Mouse (Mus musculus): ENCODE data around the gene Pard3. TPM values are rescaled to one million over a fixed set of nuclear protein-coding genes. Genes with fewer than 3 reads are reported as not detected.

Pard3 gene
- polyA plus RNA-seq, 1 experiment from 2014 or later = 5.4 TPM

- H3K9ac ChIP-seq = no peak overlapping the region
- no peak overlapping the region for H3K4me2 ChIP-seq
- peaks cover 5% of the 10 kb centered on the region; the same call in 1 of the 2 replicates for H3K4me1 ChIP-seq (replicated peaks)
- no peak overlapping the region for H3K4me3 ChIP-seq (replicated peaks)
- no peaks in the 10 kb centered on the region for H3K36me3 ChIP-seq
- DNase-seq (no peak), ATAC-seq (ENCODE audit: low read depth) (no peak)
- no peaks in the 10 kb centered on the region for H3K27me3 ChIP-seq
- no peak overlapping the region for H3K27ac ChIP-seq
- no peaks in the 10 kb centered on the region for H3K9me3 ChIP-seq (replicated peaks)
- WGBS (ENCODE audit: insufficient replicate concordance) = 44% methylated on average over 2 of the region's 2 CpGs
Observed at GRCm38 (mm10) chr8:127347890-127348495, 284.3 kb downstream of the Pard3 start.

- ATAC-seq (ENCODE audit: low read depth) (no peak), DNase-seq (no peak)
- no peaks in the 10 kb centered on the region for H3K36me3 ChIP-seq
- no peak overlapping the region for H3K27ac ChIP-seq
- H3K9me3 ChIP-seq (replicated peaks) = no peaks in the 10 kb centered on the region
- H3K4me2 ChIP-seq = no peak overlapping the region
- no peak overlapping the region for H3K4me3 ChIP-seq (replicated peaks)
- no peaks in the 10 kb centered on the region for H3K27me3 ChIP-seq
- no peaks in the 10 kb centered on the region for H3K4me1 ChIP-seq (replicated peaks)
- no peak overlapping the region for H3K9ac ChIP-seq
Observed at GRCm38 (mm10) chr8:127361796-127362195, 298.1 kb downstream of the Pard3 start.

- ATAC-seq (ENCODE audit: low read depth) = no peak
- no peaks in the 10 kb centered on the region for H3K27me3 ChIP-seq
- DNase-seq = no peak
- WGBS (ENCODE audit: insufficient replicate concordance) = 50% methylated on average over 3 of the region's 3 CpGs
- no peak overlapping the region for H3K4me2 ChIP-seq
- H3K27ac ChIP-seq = no peak overlapping the region
- no peaks in the 10 kb centered on the region for H3K9me3 ChIP-seq (replicated peaks)
- no peak overlapping the region for H3K4me3 ChIP-seq (replicated peaks)
- no peaks in the 10 kb centered on the region for H3K4me1 ChIP-seq (replicated peaks)
- H3K9ac ChIP-seq = no peak overlapping the region
- H3K36me3 ChIP-seq = no peaks in the 10 kb centered on the region
Observed at GRCm38 (mm10) chr8:127368347-127368746, 304.7 kb downstream of the Pard3 start.

GRCm38 (mm10) chr8:127371326-127371949 lies 307.7 kb downstream of the Pard3 start:
- Histone ChIP-seq H3K9me3 (replicated peaks) (no peaks in the 10 kb centered on the region), H3K4me3 (replicated peaks) (no peak overlapping the region), H3K27me3 (no peaks in the 10 kb centered on the region), H3K36me3 (no peaks in the 10 kb centered on the region), H3K4me2 (no peak overlapping the region), H3K27ac (no peak overlapping the region), H3K9ac (no peak overlapping the region), H3K4me1 (replicated peaks) (no peaks in the 10 kb centered on the region)
- ATAC-seq (ENCODE audit: low read depth) (no peak), DNase-seq (no peak)
- 79% methylated on average over 16 of the region's 16 CpGs for WGBS (ENCODE audit: insufficient replicate concordance)

- no peak overlapping the region for H3K4me2 ChIP-seq
- no peaks in the 10 kb centered on the region for H3K36me3 ChIP-seq
- H3K9me3 ChIP-seq (replicated peaks) = no peaks in the 10 kb centered on the region
- no peak overlapping the region for H3K4me3 ChIP-seq (replicated peaks)
- H3K27ac ChIP-seq = no peak overlapping the region
- no peak overlapping the region for H3K9ac ChIP-seq
- DNase-seq (no peak), ATAC-seq (ENCODE audit: low read depth) (no peak)
- H3K4me1 ChIP-seq (replicated peaks) = no peaks in the 10 kb centered on the region
- WGBS (ENCODE audit: insufficient replicate concordance) = 28% methylated on average over 2 of the region's 2 CpGs
- H3K27me3 ChIP-seq = no peaks in the 10 kb centered on the region
Observed at GRCm38 (mm10) chr8:127377775-127378174, 314.1 kb downstream of the Pard3 start.

GRCm38 (mm10) chr8:127378994-127379858 lies 315.5 kb downstream of the Pard3 start:
- Histone ChIP-seq H3K27me3 (no peaks in the 10 kb centered on the region), H3K4me2 (no peak overlapping the region), H3K9ac (no peak overlapping the region), H3K4me1 (replicated peaks) (no peaks in the 10 kb centered on the region), H3K4me3 (replicated peaks) (no peak overlapping the region), H3K9me3 (replicated peaks) (no peaks in the 10 kb centered on the region), H3K36me3 (0 out of 2 replicates have a peak, but pooled peaks cover 2% of the 10 kb centered on the region), H3K27ac (no peak overlapping the region)
- ATAC-seq (ENCODE audit: low read depth) (no peak), DNase-seq (no peak)
- WGBS (ENCODE audit: insufficient replicate concordance) = 69% methylated on average over 11 of the region's 11 CpGs

- H3K4me1 ChIP-seq (replicated peaks) = no peaks in the 10 kb centered on the region
- H3K9me3 ChIP-seq (replicated peaks) = no peaks in the 10 kb centered on the region
- ATAC-seq (ENCODE audit: low read depth) (no peak), DNase-seq (no peak)
- no peak overlapping the region for H3K4me3 ChIP-seq (replicated peaks)
- H3K9ac ChIP-seq = no peak overlapping the region
- H3K27ac ChIP-seq = no peak overlapping the region
- no peak overlapping the region for H3K4me2 ChIP-seq
- no peaks in the 10 kb centered on the region for H3K27me3 ChIP-seq
- H3K36me3 ChIP-seq = 0 out of 2 replicates have a peak, but pooled peaks cover 2% of the 10 kb centered on the region
- 67% methylated on average over 3 of the region's 3 CpGs for WGBS (ENCODE audit: insufficient replicate concordance)
Observed at GRCm38 (mm10) chr8:127381259-127381658, 317.6 kb downstream of the Pard3 start.

GRCm38 (mm10) chr8:127392700-127393099 lies 329.0 kb downstream of the Pard3 start:
- Histone ChIP-seq H3K9ac (no peak overlapping the region), H3K4me3 (replicated peaks) (no peak overlapping the region), H3K36me3 (peaks cover 13% of the 10 kb centered on the region), H3K27me3 (no peaks in the 10 kb centered on the region), H3K4me1 (replicated peaks) (no peaks in the 10 kb centered on the region), H3K9me3 (replicated peaks) (no peaks in the 10 kb centered on the region), H3K4me2 (no peak overlapping the region), H3K27ac (no peak overlapping the region)
- no peak for DNase-seq
- no peak for ATAC-seq (ENCODE audit: low read depth)

- Histone ChIP-seq H3K9ac (no peak overlapping the region), H3K9me3 (replicated peaks) (no peaks in the 10 kb centered on the region), H3K36me3 (no peaks in the 10 kb centered on the region), H3K4me1 (replicated peaks) (no peaks in the 10 kb centered on the region), H3K27me3 (no peaks in the 10 kb centered on the region), H3K4me2 (no peak overlapping the region), H3K27ac (no peak overlapping the region), H3K4me3 (replicated peaks) (no peak overlapping the region)
- ATAC-seq (ENCODE audit: low read depth) (no peak), DNase-seq (no peak)
- WGBS (ENCODE audit: insufficient replicate concordance) = 58% methylated on average over 4 of the region's 4 CpGs
Observed at GRCm38 (mm10) chr8:127395488-127395887, 331.8 kb downstream of the Pard3 start.

GRCm38 (mm10) chr8:127405815-127406214 lies 342.1 kb downstream of the Pard3 start:
- H3K36me3 ChIP-seq = no peaks in the 10 kb centered on the region
- DNase-seq = no peak
- no peak overlapping the region for H3K9ac ChIP-seq
- H3K27me3 ChIP-seq = no peaks in the 10 kb centered on the region
- no peak for ATAC-seq (ENCODE audit: low read depth)
- no peak overlapping the region for H3K4me2 ChIP-seq
- H3K9me3 ChIP-seq (replicated peaks) = no peaks in the 10 kb centered on the region
- no peaks in the 10 kb centered on the region for H3K4me1 ChIP-seq (replicated peaks)
- H3K4me3 ChIP-seq (replicated peaks) = no peak overlapping the region
- no peak overlapping the region for H3K27ac ChIP-seq

GRCm38 (mm10) chr8:127410606-127411005 lies 346.9 kb downstream of the Pard3 start:
- Histone ChIP-seq H3K27ac (no peak overlapping the region), H3K27me3 (no peaks in the 10 kb centered on the region), H3K4me1 (replicated peaks) (no peaks in the 10 kb centered on the region), H3K4me2 (no peak overlapping the region), H3K4me3 (replicated peaks) (no peak overlapping the region), H3K36me3 (no peaks in the 10 kb centered on the region), H3K9ac (no peak overlapping the region), H3K9me3 (replicated peaks) (no peaks in the 10 kb centered on the region)
- ATAC-seq (ENCODE audit: low read depth) = no peak
- WGBS (ENCODE audit: insufficient replicate concordance) = 73% methylated on average over 12 of the region's 12 CpGs
- no peak for DNase-seq
